Mouse (Mus musculus): ENCODE results near the gene Ipo4.

- no peak for TF ChIP-seq CTCF (IDR thresholded peaks at IDR 0.05; ENCODE audit: borderline replicate concordance, insufficient read depth, low read depth, low read length)
- no peak for TF ChIP-seq POLR2A (IDR thresholded peaks at IDR 0.05; ENCODE audit: borderline replicate concordance, insufficient read depth, low read length)
Observed at GRCm38 (mm10) chr14:55590748-55591330, 44.9 kb downstream of the Ipo4 start, which contains the start of gene Psme2.
